Mouse (Mus musculus): ENCODE data around the gene Mrpl41. TPM values are rescaled to one million over a fixed set of nuclear protein-coding genes. Genes with fewer than 3 reads are reported as not detected.

The Mrpl41 gene
- total RNA-seq, 4 experiments from 2014 or later, result 85.6 to 109 (median 86.5) TPM

DNA sequence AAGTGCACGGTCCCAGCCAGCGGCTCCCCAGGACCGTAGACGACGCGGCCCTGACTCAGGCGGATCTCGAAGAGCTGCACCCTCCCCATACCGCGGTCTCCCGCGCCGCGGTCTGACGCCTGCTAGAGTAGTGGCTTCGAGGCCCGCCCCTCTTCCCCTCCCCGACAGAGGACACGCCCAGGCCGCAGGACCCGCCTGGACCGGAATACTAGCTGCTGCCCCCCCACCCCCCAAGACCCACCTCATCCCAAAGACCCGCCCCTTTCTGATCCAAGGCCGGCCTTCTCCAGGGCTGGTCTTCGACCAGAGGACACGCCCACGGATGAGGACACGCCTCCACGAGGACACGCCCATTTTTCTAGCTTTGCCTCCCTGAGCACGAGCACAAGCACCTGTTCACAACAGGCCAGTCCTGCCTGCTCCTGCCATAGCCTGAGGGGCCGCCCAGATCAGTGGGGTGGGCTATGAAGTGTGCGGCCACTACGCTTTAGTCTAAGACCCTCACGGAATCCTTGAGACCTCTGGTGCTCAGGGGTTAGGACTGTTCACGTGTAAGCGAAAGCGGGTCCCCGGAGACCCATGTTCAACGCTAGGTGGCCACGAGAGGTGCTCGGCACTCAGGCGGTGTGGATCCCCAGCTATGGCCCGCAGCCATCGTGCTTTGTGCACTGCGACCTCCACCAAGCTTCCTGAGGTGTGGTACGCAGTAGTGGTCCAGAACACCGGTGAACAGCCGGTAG lies 39.7 kb downstream of the Mrpl41 start, which contains the start of gene Arrdc1:
TSS of gene Arrdc1 (minus strand) at position 196 of the 740 bp plus-strand sequence.
- peak; percentile 95 for DNase-seq

DNA sequence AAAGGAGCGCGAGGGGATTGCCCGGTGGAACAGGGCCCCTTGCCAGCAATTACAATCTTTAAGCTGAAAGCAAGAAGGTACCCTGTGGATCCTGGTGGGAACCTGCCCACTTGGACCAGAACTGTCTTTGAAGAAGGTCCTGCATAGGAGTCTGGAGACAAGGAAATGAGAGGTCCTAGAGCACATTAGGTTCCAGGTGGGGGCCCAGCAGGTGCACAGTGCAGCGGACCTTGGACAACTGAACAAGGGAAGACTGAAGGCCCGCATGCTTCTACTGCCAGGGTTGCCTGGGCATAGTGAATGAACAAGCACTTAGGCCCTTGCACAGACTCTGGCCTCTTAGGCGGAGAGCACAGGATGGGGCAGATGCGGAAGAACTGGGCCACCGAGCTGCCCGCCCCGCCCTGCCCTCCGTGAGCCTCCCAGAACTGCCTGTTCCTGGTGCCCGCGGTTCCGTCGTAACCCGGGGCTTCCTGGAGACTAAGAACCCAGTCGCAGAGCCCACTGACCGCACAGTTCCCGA lies 40.4 kb downstream of the Mrpl41 start:
- no peak for DNase-seq

DNA sequence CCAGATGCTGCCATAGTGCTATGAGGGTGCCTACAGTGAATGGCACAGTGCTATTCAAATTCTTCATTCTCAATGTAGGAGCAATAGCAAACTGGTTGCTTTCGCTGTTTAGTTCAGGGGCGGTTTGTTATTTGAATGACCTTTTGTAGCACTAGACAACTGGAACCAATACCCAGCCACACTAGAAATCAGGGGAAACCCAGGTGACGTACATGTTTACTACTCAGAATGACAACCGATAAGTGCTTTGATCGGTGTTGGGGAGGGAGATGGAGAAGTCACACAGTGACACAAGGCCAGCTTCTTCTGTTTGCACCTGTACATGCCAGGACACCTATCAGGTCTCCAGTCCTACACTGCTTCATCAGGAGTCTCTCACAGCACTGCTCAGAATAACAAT lies 45.3 kb downstream of the Mrpl41 start:
- no peak for DNase-seq

DNA sequence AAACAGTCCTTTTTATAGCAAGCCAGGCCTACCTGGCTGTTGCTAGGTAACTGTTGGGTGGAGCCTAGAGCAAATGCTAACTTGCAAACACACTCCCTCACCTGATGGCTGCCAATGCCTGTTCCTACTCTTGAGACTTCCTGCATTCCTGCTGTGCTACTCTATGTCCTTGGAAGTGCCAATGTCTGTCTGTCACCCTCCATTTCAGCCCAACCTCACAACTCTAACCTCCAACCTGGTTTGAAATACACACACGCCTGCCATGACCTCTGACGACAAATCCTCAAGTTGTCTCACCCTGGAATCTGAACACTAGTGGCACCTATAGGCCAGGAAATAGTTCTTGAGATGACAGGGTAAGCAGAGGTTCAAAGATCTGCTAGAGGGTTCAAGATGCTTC lies 45.8 kb downstream of the Mrpl41 start:
- no peak for DNase-seq

DNA sequence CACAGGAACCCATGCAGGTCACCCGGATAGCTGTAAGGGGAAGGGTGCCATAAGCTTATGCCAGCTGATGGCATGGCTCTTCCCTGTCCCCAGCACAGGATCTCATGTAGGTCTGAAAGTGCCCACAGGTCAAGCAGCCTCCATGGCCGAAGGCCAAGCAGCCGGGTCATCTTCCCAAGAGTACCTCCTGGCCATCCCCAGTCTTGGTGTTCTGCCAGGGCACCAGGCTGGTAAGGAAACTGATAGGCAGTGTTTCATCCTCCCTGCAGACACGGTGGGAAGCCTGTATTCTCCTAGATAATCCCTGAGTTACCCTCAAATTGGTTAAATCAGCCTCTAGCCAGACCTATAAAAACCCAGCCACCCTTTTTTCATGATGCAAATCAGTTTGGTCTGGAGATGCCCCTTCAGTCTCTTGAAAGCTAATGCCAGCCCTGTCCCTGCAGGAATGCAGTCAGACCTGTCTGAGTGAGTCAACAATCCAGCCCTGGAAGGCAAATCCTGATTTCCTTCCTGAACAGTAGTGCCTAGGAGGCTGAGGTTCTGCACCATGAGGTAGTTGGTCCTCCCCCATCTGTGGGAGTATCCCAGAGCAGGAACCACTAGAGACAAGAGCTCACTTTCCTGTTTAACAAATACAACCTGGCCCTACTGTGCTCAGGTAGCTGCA lies 47.0 kb downstream of the Mrpl41 start:
- no peak for DNase-seq

DNA sequence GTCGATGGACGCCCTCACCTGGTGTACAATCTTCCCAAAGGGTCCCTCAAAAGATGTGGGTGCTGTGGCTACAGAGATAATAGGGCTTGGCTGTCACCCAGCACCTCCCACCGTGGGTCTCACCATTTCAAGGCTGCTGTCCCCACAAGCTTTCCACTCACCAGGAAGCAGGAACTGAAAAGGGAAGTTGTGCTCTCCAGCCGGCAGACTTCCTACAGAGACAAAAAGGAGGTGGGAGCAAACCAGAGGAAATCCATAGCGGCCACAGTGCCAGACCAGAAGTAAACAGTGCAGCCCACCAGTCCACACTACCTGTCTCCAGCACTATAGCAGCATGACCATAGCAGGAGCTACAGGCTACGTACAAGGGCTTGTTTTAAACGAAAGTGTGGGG lies 47.9 kb downstream of the Mrpl41 start:
- DNase-seq, result no peak

DNA sequence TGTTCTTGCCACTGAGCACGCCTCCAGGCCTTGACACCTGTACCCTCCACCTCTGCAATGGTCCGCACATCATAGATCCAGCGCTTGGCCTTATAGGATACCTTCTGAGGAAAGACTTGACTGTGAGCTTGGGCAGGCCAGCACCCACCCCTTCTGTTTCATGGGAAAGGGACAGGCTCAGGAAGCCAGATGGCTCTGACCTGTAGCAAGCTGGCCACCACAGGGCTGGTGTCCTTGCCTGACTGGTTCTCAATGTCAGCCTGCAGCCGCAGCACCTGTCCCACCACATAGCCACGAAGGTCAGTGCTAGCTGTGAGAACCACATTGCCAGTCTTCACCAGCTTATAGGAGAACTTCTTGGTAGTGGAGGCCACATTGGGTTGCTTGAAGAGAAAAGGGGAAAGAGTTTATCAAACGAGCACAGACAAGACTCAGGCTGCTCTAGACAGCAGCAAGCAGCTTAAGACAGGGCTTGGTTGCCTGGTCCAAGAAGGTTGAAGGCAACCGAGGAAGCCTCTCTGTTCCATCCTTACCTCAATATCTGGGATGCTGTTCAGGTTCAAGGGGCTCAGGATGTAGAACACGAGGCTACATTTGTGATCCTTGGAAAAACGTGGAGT lies 48.4 kb downstream of the Mrpl41 start:
- no peak for DNase-seq

DNA sequence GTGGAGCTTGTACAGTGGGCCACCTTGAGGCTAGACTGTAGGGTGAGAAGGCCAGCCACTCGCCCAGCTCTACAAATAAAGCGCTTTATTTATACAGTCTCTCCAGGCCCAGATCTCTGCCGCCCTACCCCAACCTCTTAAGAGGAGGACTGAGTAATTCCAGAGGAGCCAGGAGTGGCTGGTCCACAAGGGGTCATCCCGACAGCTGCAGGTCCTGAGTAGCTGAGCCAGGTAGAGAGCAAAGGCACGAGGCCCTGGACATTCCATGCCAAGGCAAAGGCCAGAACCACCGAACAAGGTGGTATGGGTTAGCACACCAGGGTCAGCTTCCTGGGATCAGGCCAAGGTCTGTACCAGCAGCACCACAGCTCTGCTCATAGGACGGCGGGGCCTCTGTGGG lies 49.6 kb downstream of the Mrpl41 start:
- no peak for DNase-seq

Small RNA genes within 50 kb of the gene (microRNA-seq; reads per million reads assigned to microRNA genes)
- gene Gm22875, result 0 reads per million in 2 experiments

Other genes starting within 250 kb of the Mrpl41 start
- 1 to 10 TPM; 3.1 to 5.4 (median 4.2) TPM for gene Cacna1b, start 211.9 kb downstream of the Mrpl41 start, total RNA-seq (2022)
- gene Ehmt1, start 55.5 kb downstream of the Mrpl41 start, total RNA-seq (2022), result 10 to 100 TPM; 47.4 to 78.5 (median 61.6) TPM
- gene Arrdc1, start 39.8 kb downstream of the Mrpl41 start, total RNA-seq (2022), result 10 to 100 TPM; 11.0 to 23.7 (median 18.1) TPM
- gene Zmynd19, start 25.3 kb downstream of the Mrpl41 start, total RNA-seq (2022), result 10 to 100 TPM; 20.5 to 30.3 (median 24.1) TPM
- 10 to 100 TPM; 11.5 to 24.2 (median 20.2) TPM for gene Dph7, start 12.7 kb downstream of the Mrpl41 start, total RNA-seq (2022)
- gene Pnpla7, start 935 bp upstream of the Mrpl41 start, total RNA-seq (2022), result 10 to 100 TPM; 67.2 to 94.5 (median 71.2) TPM
- 10 to 100 TPM; 41.6 to 84.4 (median 63.1) TPM for gene Nsmf, start 79.3 kb upstream of the Mrpl41 start, total RNA-seq (2022)
- gene Entpd8, start 105.2 kb upstream of the Mrpl41 start, total RNA-seq (2022), result under 1 TPM in 1 of 4 experiments, not detected in 3; 0.27 TPM
- gene Noxa1, start 120.1 kb upstream of the Mrpl41 start, total RNA-seq (2022), result not detected
- gene Nrarp, start 205.7 kb upstream of the Mrpl41 start, total RNA-seq (2022), result 1 to 10 TPM; 2.4 to 3.5 (median 2.7) TPM
- gene Tor4a, start 221.8 kb upstream of the Mrpl41 start, total RNA-seq (2022), result 10 to 100 TPM; 27.4 to 35.0 (median 31.7) TPM
- gene Nelfb, start 236.4 kb upstream of the Mrpl41 start, total RNA-seq (2022), result 10 to 100 TPM; 59.6 to 74.9 (median 68.6) TPM
- gene Stpg3, start 239.5 kb upstream of the Mrpl41 start, total RNA-seq (2022), result not detected
- under 1 TPM in 1 of 4 experiments, not detected in 3; 0.27 TPM for gene Fam166a, start 243.6 kb upstream of the Mrpl41 start, total RNA-seq (2022)
- gene Tubb4b, start 249.6 kb upstream of the Mrpl41 start, total RNA-seq (2022), result 100 to 1,000 TPM; 150 to 307 (median 222) TPM